Mouse (Mus musculus) brain, adult 2 months (tissue): ENCODE data around the gene Tmed4.
A peak's percentile ranks its signal among the peaks of the same experiment; 100 is the strongest.

Source experiments
- DNase-seq: peaks from one replicate; pipeline ENCODE4 v3.0.0; 2011; ENCODE audit warnings: low read depth, low spot score

Tmed4 gene

DNA sequence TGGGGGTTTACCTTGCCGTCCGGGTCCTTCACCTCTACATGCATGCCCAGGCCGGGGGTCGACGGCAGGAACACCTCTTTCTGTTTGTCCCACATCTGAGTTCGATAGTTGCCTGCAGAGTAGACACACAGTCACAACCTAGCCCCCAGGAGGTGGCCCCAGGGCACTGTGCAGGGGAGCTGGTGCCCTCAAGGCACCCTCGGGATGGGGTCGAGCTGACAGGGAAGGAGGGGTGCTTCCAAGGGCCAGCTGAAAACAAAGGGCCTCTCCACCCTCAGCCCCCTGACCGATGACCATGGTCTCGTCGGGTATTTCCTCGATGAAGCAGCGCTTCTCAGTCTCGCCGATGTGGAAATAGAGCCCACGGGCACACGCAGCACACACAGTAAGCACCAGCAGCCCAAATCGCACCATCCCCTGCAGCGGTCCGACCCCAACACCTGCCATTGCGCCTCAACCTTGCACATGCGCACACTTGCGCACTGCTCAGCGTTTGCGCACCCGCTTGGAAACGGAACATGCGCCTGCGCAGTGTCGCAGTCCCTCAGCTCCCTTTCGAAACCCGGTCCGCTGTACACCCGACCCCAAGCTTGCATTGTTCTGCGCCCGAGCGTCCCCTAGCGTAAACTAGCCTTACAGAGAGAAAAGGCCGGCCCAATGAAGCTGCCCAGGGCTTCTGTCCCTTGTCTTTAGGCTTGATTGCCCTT, at the start of gene Tmed4:
Gene Tmed4, minus strand, starts transcription at position 484 of the 707 bp plus-strand sequence.
- peak; percentile 99 for DNase-seq

DNA sequence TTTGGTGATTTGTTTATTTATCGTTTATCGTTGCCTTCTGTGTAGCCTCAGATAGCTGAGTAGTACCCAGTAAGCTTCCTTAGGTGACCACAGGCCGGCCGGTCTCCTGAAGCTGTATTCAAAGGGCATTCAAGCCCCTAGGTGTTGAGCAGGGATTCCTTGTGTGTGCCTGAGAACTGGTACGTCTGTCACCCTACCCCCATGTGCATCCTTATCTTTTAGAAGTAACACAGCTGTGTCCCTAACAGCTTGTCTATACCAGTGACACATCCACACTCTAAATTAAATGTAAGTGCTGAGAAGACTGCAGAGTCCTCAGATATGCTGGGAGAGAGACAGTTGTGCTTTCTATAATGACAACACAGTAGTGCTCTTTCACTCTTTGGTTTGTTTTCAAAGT, 48.7 kb upstream of the Tmed4 start:
- DNase-seq = peak; percentile 17

DNA sequence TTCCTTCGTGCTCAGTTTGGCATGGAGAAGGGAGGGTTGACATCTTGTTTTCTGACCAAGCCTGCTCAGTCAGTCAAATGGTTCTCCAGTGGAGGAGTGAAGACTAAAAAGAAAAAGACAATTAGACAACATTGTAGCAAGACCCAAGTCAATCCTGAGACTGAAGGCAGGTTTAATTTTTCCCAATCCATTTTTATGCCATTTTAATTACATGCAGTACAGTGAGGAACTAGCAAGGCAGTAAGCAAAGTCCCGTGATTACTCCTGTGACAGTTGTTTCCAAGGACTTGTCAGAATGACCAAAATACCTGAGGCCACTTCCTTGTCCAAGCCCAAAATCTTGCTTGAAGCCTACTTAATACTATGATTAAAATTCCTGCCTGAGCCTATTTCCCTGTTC, 47.4 kb upstream of the Tmed4 start:
- no peak for DNase-seq

DNA sequence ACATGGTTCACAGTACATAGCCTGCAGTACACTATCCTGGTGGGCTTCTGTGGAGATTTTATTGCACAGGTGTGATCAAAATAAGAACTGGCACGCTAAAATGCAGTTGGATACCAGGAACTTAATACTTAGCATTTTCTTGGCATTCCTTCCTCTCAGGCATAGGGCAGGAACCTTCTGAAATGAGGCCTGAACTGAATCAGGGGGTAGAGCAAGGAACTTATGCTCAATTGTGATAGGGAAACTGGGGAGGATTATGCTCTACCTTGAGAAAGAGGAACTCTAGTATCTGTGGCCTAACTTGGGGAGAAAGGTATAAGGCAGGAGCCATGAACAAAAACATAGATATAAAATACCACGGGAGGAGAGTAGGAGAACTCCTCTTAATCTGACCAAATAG, 44.7 kb upstream of the Tmed4 start:
- DNase-seq = no peak

DNA sequence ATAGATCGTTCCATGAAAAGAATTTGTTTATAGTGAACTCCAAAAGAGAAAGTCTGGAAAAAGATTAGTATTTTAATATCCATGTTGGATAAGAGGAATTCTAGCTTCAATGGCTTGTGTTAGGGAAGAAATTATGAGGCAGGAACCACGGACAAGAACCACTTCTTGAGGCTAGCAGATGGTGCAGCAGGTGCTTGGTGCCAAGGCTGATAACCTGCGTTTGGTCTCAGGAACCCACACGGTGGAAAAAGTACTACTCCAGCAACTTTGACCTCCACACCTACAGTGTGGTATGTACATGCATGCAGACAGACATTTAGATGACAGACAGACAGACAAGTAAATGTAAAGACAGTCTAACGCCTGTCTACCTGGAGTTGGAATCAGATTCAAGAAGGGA, 43.9 kb upstream of the Tmed4 start:
- DNase-seq = peak; percentile 76

DNA sequence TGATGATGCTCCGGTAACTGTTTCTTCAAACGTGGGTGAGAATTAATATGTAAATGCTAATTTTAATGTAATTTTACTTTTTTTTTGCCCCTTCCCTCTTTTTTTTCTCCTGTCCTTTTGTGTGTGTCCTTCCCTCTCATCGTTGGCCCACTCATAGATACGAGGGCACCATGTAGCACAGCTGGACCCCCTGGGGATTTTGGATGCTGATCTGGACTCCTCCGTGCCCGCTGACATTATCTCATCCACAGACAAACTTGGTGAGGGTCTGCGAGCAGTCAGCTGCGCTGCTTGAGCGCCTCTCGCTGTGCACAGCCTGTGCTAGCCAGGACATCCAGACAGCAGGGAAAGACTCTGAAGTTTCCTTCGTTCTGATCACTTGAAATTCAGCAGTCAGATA, 42.2 kb upstream of the Tmed4 start:
- no peak for DNase-seq

DNA sequence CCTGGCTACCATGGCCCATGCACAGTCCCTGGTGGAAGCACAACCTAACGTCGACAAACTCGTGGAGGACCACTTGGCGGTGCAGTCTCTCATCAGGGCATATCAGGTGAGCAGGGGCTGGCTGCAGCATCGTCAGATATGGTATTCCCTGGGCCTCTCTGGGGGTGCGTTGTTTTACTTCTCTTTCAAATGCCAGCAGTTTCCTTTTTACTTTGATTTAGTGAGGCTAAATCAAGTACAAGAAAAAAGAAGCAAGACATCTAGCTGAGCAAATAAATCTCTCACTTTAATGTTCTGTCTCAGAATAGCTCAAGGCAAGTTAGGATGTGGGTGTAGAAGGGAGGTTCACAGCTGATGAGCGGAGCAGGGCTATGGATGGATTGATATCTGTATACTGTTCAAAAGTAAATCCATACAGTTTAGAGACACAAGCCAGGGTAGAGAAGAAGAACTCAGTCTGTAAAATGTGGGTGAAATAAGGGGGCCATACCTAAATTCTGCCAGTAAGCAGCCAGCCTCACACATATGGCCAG, 39.3 kb upstream of the Tmed4 start:
- peak; percentile 61 for DNase-seq

DNA sequence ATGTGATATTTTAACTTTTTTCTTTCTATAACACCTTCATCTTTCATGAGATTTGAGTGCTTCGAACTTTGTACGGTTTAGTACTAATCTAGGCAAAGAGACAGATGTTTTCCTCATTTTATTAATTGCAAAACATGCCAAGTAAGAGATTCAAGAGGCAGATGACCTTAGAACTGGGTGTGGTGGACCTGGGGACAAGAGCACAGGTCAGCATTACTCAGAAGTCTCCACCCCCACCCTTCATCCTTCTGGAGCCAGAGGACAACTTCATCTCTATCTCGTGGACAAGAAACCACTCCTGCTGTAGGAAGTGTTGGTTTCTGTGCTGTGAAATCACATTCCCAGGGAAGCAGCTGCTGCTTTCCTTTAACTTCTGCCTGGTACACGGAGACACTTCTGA, 33.5 kb upstream of the Tmed4 start:
- DNase-seq = no peak

DNA sequence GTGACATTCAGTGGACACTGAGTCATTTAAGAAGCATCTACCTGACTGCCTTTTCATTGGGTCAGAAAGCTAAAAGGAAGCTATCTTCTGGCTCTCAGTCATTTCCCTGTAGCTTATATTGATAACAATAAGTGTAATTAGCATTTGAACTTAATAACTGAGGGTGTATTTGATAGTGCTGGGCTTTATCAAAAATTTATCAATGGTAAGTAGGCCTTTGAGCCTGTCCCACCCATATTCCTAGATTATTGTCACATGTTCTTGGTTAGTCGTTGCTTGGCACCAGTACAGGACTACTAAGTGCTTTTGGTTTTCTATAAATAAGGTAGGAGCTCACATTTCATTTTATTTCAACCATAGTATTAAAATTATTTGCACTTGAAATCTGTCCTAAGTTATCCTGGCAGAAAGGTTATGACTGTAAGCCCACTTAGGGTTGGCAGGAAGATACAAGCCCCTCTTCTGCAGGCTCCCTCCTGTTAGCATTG, 31.3 kb upstream of the Tmed4 start:
- DNase-seq = no peak

DNA sequence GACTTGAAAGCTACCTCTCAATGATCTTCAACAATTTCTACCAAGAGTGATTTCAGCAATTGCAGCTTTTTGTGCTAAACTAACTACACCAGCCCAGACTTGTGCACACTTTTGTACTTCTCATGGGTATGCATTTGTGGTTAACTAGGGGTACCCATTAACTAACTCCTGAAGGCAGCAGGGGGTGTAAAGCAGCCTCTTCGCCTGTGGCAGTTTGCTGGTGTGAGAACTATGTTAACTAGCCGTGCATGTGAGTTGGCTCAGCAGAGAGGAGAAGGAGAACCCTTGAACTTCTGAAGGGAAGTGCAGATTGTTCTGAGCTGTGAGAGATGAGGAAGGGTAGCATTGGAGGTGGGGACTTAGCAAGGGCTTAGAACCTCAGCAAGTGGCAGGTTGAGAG, 28.1 kb upstream of the Tmed4 start:
- no peak for DNase-seq

DNA sequence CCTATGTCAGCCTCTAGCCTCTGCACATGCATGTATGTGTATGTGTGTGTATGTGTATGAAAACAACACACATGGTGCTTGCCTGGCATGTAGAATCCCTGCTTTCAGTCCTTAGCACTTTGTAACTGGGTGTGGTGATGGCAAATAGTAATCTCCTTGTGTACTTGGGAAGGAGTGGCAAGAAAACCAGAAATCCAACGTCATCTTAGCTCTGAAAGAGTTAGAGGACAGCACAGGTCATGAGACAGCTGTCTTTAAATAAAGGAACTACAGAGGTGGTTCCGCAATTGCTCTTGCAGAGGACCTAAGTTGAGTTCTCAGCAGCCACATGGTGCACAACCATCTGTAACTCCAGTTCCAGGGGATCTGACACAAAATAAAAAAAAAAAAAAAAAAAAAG, 24.8 kb upstream of the Tmed4 start:
- DNase-seq = no peak

DNA sequence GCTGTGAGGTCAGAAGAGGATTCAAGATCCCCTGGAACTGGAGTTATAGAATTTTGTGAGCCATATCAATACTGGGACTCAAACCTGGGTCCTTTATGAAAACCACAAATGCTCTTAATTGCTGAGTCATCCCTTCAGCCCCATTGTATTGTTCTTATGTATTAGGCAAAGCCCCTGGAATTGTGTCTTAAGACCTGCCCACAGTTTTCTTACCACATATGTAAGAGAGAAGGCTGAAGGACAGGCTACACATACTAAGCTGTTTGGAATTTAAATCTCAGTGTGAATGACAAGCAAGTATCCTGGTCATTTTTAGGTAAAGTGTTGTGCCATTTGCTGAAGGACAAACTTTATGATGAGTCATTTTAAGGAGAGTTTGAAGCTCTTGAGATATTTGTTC, 21.4 kb upstream of the Tmed4 start:
- DNase-seq = no peak

DNA sequence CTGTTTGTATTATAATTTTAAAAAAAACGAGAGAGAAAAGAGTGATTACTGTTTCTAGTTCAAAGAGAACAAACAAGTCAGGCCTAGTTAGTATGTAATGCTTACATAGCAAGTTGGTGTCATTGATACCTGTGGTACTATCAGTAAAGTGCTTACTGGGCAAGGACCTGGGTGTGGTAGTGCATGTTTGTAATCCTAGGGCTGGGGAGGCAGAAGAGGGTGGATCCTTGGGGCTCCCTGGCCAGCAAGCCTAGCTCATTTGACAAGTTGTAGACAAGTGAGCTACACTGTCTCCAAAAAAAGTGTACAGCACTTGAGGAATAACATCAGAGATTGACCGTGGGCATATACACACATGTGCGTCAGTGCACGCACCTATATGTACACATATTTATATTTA, 20.0 kb upstream of the Tmed4 start:
- DNase-seq = no peak

DNA sequence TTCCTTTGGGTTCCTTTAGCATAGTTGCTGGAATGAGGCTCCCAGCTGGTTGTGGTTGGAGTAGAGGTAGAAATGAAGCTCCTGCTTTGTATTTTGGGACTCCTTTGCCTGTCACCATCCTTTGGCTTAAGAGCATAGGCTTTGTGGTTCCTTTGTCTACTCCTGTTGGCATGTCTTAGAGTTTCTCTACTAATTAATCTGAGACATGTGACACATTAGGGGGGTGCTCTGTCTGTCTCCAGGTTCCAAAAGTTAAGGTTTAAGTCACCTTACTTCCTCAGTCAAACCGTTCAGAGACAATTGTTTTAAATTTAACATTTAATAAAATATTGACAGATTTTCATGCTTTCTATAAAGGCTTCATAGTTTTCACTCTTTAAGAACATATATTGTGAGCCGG, 18.9 kb upstream of the Tmed4 start:
- no peak for DNase-seq

DNA sequence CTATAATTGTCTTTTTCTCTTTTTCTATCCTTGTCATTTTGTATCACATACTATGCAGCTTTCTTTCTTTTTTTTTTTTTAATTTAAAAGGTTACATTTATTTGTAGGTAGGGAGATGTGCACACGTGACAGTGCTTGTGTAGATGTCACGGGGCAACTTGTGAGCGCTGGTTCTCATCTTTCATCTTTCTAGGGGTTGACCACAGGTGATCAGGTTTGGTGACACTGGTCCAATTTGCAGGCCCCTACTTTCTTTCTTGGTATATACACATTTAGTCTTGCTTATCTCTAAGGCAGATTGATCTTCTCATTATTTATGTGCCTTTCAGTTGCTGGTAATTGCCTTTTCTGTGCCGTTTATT, 18.3 kb upstream of the Tmed4 start:
- DNase-seq = no peak

DNA sequence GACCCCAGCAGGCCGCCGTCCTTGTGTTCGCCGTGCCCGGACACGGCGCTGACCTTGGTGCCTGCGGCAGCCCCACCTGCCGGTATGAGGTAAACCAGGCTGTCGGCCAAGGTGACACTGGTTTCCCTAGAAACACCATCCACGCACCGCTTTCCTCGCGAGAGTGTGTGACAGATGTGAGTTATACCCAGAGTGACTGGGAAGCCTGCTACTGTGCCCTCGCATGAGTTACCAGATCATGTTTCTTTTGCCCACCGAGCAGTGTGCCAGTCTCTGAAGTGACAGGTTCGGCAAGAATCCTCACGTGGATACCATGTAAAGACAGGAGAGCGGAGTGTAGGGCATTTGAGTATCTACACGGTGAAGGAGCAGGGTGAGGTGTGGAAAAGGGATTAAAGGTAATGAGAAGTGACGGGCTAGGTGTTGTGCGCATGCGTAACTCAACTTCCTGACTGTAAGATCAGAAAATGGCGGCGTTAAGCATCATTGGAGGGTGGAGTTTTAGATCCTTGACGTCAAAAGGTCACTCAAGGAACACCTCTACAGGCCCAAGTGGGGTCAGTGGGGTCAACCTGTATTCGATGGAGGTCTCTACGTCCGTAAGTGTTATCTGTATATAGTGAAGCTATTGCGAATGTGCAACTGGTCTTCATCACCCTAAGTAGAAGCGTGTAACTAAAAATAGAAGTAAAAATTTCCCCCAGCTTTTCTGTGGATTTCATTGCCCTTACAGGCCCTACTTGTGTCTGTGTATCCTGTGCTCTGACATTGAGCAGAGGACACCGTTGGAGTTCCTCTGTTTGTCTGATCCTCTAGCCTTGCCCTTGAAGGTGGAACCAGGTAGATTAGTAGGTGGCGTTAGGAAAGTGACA, 17.7 kb upstream of the Tmed4 start:
- peak; percentile 95 for DNase-seq

DNA sequence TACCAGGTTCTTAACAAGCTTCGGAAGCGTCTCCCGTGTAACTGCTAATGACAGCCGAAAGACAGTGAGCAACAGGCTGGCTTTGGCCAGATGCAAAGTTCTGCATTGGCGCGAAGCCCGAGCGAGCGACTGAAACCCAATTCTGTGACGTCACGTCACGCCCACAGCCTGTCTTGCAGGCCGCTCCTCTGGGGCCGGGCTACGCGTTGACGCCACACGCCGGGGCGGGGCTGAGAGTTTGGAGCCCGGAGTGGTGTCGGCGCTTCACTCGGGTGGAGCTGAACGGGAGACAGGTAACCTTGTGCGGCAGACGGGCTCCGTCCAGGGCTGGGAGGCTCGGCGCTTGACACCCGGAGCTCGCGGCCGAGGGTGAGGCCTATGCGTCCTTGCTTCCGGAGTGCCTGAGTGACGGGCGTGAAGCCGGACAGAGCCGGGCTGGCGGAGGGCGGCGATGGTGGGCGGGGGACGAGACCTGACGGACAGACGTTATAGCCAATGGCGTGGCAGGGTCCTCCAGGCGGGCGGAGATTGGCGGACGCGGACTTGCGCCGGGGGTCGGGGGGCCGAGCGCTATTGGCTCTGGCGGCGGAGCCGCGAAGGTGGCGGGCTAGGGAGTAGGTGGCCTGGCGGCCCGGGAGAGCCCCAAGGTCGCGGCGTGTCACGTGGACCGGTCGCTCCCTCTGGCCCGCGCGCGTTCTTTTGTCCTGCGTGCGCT, 16.9 kb upstream of the Tmed4 start, which contains the start of gene Ogdh:
Gene Ogdh, plus strand, starts transcription at position 233 of the 715 bp plus-strand sequence.
- DNase-seq = peak; percentile 99

DNA sequence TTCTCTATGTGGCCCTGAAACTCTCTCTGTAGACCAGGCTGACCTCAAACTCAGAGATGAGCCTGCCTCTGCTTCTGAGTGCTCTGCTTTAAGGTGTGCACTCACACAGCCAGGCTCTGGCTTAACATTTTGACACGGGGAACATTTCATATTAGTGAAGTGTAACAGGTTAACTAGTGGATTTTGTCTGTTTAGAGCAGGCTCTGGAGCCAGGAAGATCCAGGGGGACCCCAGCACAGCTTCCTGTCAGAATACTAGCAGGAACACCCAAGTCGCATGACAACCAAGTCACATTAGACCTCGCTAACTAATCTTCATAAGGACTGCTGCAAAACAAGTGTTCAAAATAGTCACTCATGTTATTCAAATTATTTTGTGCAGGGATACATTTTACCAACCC, 16.2 kb upstream of the Tmed4 start:
- no peak for DNase-seq

DNA sequence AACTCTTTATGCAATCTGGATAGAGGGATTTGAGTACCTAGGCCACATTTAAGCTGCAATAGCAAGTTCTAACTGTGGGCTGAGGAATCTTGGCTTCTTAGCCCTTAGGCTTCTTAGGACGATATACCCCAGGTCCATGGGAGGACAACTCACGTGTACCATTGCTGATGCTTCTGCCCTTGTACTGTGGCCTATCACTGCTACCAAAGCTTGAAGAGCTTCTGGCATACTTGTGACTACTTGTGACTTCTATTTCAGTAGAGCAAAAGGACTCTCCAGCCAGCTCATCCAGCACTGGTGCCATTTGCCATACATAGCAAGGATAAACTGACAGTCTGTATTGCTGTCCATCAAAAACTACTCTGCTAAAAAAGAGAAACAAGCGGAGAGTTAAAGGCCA, 15.5 kb upstream of the Tmed4 start:
- DNase-seq = no peak

DNA sequence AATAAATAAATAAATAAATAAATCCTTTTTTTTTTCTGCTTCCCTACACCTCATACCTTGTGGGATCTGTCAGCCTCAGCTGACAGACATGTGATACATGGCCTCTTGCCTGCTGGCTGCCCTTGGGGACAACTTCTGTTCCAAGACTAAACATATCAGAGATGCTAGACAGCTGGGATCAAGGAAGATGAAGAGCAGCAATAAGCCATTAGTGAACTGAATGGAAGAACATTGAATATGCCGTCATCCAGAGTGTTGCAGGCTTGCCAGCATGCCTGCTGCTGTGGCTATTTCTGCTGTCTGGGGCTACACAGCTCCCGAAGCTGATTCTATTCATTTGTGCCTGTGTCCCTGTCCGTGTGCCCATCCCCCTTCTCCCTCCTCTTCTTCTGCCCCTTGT, 8.3 kb upstream of the Tmed4 start:
- DNase-seq = no peak

DNA sequence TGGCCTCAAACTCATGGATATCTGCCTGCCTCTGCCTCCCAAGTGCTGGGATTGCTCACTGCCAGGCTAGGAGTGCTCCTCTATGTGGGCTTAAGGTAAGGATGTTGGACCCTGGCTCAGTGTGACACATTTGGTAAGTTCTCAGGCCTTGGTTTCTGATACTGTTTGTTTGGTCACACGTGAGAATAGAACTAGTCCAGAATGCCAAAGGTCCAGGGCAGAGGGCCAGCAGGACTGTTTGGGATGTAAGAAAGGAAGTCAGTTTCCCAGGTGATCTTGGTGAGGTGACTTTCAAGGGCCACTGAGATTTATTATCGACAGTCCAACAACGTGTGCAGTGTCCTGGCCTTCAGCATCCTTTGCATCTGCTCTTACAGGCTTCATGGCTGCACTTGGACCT, 1.8 kb upstream of the Tmed4 start:
- no peak for DNase-seq

DNA sequence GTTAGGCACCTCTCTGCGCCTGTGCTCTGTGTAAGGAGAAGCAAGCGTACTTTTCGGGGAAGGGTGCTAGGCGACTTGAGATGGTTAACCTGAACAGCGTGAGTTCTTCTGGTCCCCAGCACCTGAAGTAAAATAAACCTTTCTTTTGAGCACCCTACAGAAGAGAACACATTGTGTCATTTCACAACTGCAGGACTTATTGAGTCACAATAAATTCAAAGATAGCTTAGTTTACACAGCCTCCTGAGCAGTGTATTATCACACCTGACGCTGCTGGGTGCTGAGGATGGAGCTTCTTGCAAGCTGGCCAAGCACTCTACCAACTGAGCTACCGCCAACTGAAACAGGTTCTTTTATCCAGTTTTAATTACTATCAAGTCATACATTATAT, 419 bp upstream of the Tmed4 start:
- DNase-seq = no peak
